Mouse (Mus musculus) hindlimb bud, embryonic 11.5 days (tissue): Measurements from ENCODE around the gene Tubb5.
A peak's percentile ranks its signal among the peaks of the same experiment; 100 is the strongest.
"Not testable (repeated sequence)": the region's sequence is repeated elsewhere in the genome, so short reads cannot be mapped to it uniquely, and the experiment has no call there.

Experiments used
- DNase-seq: peaks from one replicate; pipeline ENCODE4 v3.0.0-alpha.2; 2012; ENCODE audit warnings: low read depth, low spot score; ENCODE audit errors: extremely low spot score

Gene Tubb5

GRCm38 (mm10) chr17:35861198-35861857 is 23.2 kb upstream of the Tubb5 start, which contains the start of gene Nrm:
TSS of gene Nrm (plus strand) at chr17:35861318.
- DNase-seq = no peak

DNA sequence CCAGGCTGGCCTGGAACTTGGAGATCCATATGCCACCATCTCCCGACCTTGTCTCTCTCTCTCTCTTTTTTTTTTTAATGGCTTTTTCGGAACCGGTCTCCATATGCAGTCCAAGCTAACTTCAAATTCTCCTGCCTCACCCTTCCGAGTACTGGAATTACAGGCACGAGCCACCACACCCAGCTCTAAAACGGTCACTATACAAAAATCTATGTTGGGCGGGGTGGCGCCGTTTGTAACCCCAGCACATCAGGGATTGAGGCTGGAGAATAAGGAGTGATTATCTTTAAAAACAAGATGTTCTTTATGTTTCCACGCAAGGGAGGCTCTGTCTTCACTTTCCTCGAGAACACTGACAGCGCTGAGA is 22.7 kb upstream of the Tubb5 start:
- DNase-seq = no peak

- DNase-seq = no peak
Measured at GRCm38 (mm10) chr17:35859835-35860234, 21.7 kb upstream of the Tubb5 start.

DNA sequence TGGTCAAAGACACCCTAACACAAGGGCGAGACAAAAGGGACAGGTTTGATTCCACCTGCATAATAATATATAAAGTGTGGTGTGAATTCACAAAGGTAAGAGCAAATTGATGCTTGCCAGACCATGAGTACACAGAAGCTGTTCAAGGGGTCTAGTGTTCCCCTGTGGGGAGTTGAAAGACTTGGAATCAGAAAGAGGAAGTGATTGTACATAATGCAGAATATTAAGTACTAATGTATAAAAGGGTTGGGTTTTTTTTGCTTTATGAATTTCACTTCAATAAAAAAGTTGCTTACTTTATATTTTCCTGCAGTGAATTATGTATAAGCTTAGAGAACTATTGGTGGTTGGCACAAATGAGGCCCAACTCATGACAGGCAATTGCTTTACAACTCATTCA is 21.3 kb upstream of the Tubb5 start:
- DNase-seq = no peak

- DNase-seq = no peak
Measured at GRCm38 (mm10) chr17:35850974-35851373, 12.9 kb upstream of the Tubb5 start.

- DNase-seq = no peak
Measured at GRCm38 (mm10) chr17:35848112-35848511, 10.0 kb upstream of the Tubb5 start.

DNA sequence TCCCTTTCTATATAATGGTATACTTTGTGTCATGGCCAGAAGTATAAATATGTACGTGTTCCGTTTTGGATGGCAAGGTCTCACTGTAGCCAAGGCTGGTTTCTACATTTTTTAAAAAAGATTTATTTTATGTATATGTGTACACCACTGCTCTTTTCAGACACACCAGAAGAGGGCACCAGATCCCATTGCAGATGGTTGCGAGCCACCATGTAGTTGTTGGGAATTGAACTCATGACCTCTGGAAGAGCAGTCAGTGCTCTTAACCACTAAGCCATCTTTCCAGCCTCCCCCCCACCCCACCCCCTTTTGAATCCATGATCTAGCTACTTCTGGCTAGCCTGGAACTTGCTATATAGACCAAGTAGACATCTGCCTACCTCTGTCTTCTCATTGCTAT is 5.4 kb upstream of the Tubb5 start:
- no peak for DNase-seq

DNA sequence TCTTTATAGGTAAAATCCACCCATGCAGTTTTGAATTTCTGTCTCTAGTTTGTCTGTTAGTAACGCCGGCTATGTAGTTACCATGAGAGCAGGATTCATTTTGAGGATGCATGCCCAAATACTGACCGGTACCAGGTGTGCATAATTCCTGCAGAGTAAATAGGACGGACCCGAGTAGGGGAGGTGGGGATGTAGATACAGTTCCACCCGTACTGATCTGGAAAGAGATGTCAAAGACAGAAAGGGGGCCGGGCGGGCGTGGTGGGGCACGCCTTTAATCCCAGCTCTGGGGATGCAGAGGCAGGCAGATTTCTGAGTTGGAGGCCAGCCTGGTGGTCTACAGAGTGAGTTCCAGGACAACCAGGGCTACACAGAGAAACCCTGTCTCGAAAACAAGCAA is 3.9 kb upstream of the Tubb5 start:
- DNase-seq = no peak

- DNase-seq = peak; percentile 99
Measured at GRCm38 (mm10) chr17:35841076-35841950, 3.2 kb upstream of the Tubb5 start, which contains the start of gene Mdc1. TSS of gene Mdc1 (plus strand) at chr17:35841515.

GRCm38 (mm10) chr17:35840561-35840960 is 2.5 kb upstream of the Tubb5 start:
- no peak for DNase-seq

DNA sequence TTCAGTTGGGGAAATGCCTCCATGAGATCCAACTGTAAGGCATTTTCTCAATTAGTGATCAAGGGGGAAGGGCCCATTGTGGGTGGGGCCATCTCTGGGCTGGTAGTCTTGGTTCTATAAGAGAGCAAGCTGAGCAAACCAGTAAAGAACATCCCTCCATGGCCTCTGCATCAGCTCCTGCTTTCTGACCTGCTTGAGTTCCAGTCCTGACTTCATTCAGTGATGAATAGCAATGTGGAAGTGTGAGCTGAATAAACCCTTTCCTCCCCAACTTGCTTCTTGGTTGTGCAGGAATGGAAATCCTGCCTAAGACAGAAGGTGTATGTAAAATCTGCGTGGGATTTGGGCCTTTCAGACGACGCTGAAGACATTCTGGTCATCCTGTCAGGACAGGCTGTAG is 896 bp upstream of the Tubb5 start:
- not testable (repeated sequence) for DNase-seq

GRCm38 (mm10) chr17:35838570-35838969 is 464 bp upstream of the Tubb5 start:
- no peak for DNase-seq

GRCm38 (mm10) chr17:35837487-35837886 is 619 bp downstream of the Tubb5 start:
- DNase-seq = no peak

DNA sequence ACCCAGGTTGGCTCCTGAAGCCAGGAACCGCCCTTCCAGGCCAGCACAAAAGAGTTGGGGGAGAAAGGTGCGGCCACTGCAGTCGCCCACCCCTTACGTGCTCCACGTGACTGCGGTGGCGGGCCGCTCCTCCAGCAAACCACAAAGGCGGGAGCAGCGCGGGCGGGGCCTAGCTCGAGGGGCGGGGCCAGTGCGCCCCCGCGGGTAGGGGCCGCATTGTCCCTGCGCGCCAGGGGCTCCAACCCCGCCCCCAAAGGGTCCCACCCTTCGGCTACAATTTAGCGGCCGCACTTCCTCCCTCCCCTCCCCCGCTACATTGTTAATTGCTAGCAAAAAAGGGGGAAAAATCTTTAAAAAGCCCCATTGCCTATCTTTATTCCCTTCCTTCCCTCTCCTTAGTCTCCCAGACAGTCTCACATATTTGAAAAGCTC is 1.1 kb downstream of the Tubb5 start:
- no peak for DNase-seq

DNA sequence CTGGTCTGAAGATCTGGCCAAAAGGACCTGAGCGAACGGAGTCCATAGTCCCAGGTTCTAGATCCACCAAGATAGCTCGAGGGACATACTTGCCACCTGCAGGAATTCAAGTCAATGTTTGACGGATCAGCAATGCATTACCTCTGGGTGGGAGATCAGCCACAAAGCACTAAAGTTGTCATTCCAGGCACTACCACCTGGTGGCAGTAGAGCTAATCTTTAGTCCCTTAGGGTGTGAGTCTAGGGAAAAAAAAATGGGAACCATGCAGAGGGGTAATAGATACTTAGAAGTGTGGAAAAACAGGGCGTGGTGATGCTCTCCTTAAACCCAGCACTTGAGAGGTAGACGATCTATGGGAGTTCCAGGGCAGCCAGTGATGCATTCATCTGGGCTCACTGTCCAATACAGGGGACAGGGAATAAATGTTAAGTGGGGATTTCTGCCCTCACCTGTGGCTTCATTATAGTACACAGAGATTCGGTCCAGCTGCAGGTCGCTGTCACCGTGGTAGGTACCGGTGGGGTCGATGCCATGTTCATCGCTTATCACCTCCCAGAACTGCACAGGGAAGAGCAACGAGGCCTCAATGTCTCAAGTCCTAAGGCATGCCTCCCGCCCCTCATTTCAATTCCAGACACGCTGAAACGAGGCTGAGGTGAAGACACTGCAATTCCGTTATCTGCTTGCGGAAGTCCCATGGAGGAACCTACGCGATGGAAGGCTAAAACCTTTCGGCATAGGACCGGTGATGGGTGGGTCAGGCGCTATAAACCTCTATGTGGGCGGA is 1.7 kb downstream of the Tubb5 start:
- no peak for DNase-seq

GRCm38 (mm10) chr17:35835424-35836140 is 2.5 kb downstream of the Tubb5 start:
- DNase-seq = no peak

GRCm38 (mm10) chr17:35834696-35835422 is 3.2 kb downstream of the Tubb5 start:
- no peak for DNase-seq

DNA sequence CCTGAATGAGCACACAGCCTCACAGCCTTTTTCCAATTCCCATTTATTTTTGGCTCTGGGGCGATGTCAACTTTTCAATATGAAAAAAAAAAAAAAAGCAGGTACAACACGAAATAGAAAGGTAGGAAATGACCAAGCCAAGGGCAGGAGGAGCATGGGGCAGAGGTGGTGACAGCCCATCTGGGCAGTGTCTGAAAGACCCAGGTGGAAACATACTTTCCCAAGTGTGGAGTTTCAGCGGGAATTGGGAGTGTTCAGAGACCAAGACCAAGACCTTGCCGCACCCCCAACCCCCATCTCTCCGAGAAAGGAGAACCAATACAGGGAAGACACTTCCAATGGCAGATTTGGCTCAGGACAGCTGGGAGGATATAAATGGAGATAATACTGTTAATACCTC is 4.2 kb downstream of the Tubb5 start:
- DNase-seq = no peak

GRCm38 (mm10) chr17:35833239-35833751 is 4.8 kb downstream of the Tubb5 start:
- DNase-seq = no peak
